Mouse (Mus musculus) adrenal gland, adult (tissue): Measurements from ENCODE around the gene Cdc42ep4.
A peak's percentile ranks its signal among the peaks of the same experiment; 100 is the strongest.

ENCODE experiments used
- DNase-seq, 2 experiments: peaks; one replicate each; pipeline ENCODE4 v3.0.0; 2022 to 2023; ENCODE audit warnings: low spot score in 1 of 2; ENCODE audit not compliant: inconsistent age in 2 of 2

Gene Cdc42ep4

GRCm38 (mm10) chr11:113727992-113728391, 23.7 kb downstream of the Cdc42ep4 start:
- DNase-seq = no peak

- DNase-seq = no peak
These were observed 24.4 kb downstream of the Cdc42ep4 start for GRCm38 (mm10) chr11:113726994-113727888.

- peak in 1 of 2 experiments; percentile 57 for DNase-seq
These were observed 26.2 kb downstream of the Cdc42ep4 start for GRCm38 (mm10) chr11:113725235-113726048.

DNA sequence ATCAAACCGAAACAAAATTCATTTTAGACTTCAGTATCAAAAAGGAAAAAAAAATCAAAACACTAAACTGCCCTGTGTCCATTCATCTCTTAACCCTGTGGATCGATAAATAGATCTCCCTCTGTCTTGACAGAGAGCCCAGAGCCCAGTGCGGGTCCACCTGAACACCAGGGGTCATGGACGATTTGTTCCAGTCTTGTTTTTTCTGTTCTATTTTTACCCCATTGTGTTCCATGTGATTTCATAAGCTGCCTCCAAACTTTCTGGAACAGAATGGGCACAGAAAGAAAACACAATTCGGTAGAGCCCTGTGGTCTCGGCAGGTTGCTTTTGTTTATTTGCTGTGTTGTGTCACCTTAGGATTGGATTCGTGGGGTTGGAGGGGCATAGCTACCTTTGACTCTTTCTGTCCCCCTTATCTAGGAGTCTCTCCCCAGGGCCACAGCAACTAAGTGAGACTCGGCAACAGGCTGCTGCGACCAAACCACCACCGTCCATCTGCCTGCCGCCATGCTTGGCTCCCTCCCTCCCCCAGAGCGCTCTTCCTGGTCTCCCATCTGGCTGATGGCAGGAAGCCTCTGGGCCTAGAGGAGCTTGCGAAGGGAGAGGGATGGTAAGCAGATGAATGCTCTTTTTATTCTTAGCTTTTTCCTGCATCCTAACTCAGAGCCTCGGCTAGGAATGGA, 29.1 kb downstream of the Cdc42ep4 start:
- DNase-seq = peak in 1 of 2 experiments; percentile 65

GRCm38 (mm10) chr11:113717767-113718424, 33.8 kb downstream of the Cdc42ep4 start:
- peak in 1 of 2 experiments; percentile 51 for DNase-seq

DNA sequence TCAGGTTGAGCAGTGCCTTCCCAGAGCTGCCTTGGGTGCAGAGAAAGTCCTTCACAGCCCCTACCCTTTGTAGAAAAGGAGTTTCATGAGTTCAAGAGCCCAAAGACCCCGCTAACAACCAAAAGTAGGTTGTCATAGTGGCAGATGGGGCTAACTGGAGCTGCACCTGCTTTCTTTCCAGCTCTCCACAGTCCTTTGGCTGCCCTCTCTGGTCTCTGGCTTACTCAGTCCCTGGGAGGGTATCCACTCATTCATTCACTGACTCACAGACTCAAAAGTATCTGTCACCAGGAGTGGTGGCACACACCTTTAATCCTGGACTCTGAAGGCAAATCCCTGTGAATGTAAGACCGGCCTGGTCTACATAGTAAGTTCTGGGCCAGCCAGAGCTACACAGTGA, 35.5 kb downstream of the Cdc42ep4 start:
- no peak for DNase-seq

GRCm38 (mm10) chr11:113715078-113715674, 36.5 kb downstream of the Cdc42ep4 start:
- peak; percentile 72 to 87 for DNase-seq

GRCm38 (mm10) chr11:113711061-113711460, 40.6 kb downstream of the Cdc42ep4 start:
- no peak for DNase-seq

- DNase-seq = peak in 1 of 2 experiments; percentile 73
These were observed 41.4 kb downstream of the Cdc42ep4 start for GRCm38 (mm10) chr11:113710257-113710777.

DNA sequence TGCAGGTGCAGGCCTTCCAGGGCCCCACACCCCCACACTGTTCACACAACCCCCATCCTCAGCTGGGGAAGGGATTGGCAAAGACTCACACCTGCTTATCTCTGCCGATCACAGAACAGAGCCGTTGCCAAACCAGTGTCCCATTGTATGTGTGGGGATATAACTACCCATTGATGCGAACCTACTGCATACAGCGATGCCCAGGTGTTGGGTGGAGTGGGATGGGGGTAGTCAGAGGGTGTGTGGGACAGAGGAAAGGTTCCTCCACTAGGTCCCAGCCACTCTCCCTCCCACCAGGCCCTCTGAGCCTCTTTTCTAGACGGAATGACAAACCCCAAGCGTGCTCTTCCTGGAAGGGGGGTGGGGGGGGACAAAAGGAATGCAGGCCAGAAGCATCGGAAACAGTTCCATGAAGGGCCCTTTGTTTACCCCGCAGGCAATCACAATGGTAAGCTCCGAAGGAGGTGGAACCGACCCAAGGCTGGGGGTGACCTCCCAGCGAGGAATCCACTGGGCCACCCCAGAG, 41.9 kb downstream of the Cdc42ep4 start, which contains the start of gene Cpsf4l:
Cpsf4l (minus strand) TSS at position 287 of the 526 bp plus-strand sequence.
- DNase-seq = no peak

DNA sequence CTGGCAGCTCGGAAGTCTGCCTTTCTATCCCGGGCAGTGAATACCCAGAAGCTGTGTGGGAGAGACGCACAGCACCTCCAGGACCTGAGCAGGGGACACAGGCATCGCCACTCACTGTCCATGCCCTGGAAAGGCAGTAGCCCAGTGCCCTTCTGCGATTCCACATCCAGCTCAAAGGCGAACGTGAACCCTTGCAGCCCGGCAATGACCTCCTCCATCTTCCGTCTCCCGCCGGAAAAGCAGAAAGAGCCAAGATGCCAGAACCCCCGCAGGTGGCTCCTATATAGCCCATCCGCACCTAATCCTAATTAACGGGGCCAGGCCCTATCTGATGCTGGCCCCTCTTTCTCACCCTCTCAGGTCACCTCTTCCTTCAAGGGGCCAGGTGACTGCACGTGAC, 42.4 kb downstream of the Cdc42ep4 start:
- DNase-seq = no peak

DNA sequence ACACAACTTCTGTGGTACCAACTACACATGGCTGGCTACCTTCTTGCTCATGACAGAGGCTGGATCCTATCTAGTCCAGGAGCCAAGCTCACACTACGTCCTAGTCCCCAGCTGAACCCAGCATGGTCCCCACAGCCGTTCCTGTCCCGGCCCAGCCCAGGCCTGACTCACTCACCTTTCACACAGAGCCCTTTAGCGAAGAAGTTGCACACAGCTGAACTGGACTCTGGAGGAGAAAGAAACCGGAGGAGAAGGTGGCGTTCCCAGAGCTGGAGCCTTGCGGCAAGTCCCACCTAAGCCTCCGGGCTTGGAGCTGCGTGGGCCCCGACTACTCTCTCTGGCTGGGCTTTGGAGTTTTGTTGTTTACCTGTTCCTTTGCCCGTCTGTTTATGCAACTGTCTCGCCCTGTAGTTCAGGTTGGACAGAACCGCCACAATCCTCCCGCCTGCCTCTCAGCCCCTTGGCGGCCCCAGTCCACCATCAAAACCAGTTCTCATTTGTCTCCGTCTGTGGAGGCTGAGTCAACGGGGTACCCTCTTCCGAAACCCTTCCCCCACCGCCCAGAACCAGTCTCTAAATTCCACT, 43.0 kb downstream of the Cdc42ep4 start:
- peak in 1 of 2 experiments; percentile 55 for DNase-seq

DNA sequence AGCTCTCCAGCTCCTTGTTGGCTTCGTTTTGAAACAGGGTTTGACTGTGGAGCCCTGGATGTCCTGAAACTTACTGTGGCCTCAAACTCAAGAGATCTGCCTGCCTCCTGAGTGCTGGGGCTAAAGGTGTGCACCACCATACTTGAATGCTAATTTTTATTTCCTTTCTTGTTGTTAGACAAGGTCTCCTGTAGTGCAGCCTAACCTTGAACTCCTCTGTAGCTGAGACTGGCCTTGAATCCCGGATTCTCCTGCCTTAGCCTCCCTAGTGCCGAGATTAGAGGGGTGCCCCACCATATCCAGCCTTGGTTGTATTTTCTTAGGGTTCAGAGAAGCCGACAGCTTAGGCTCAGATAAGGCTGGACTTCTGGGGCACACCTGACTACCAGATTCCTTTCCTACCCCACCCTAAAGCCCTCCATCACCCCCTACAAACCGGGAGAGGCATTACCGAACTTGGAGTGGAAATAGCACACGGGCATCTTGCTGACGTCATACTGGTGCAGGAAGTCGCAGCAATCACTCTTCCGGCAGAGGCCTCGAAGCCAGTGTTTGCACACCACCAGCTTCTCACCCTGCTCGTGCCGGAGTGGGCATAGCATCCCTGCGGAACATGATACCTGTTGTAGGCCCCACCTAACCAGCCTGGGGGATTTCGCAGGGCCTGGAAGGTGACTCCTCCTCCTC, 45.6 kb downstream of the Cdc42ep4 start:
- no peak for DNase-seq

DNA sequence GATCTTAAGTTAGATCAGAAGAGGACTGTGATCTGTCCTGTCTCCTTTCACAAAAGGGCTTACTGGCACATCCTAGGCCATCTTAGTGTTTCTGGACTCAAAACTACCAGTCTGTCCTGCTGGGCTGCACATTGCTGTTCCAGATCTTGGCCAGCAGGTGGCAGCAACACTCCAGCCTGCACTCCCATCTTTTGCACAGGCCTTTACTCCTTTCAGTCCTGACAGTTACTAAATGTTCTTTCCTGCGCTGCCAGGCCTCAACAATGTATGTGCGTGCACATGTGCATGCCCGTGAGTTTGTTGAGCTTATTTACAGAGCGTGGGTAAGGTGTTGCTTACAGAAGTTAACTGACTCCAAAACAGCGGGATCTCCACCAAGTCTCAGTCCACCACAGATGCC, 47.9 kb downstream of the Cdc42ep4 start:
- peak; percentile 82 to 92 for DNase-seq

GRCm38 (mm10) chr11:113699643-113700042, 52.0 kb downstream of the Cdc42ep4 start:
- no peak for DNase-seq

DNA sequence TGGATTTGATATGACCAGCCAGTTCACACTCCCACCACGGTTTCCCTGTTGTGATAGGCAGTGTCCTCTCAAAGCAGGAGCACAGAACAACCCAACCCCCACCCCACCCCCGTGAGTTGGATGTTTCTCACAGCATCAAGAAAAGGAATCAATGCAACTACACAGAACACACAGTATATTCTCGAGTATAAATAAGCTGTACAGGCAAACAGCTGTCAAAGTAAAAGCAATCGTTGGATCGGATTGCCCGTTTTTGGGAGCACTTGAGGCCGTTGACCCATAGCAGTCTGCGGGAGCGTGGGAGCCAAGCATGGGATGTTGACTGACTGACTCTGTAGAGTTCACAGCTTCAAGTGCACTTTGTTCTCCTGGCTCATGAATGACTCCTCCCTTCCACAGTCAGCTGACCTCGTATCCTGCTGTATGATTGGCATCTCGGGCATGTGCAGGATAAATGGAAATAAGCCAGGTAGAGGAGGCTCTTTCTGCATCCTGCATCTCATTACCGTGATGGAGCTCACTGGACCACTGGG, 53.6 kb downstream of the Cdc42ep4 start:
- no peak for DNase-seq

DNA sequence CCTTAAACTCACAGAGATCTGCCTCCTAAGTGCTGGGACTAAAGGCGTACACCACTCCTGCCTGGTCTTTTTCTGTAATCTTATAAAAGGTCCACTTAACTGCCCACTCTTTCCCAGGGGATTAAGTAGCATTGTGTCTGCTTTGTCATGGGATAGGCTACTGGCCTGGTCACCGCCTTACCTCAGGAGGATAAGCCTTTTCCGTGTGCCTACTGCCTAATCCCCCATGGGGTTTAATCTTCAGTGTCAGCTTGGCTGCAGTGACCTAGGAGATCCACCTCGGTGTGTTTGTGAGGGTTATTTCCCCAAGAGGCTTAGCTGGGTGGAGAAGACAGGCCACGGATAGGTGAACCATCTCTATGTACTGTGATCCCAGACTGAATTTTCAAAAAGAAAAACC, 54.1 kb downstream of the Cdc42ep4 start:
- DNase-seq = no peak

DNA sequence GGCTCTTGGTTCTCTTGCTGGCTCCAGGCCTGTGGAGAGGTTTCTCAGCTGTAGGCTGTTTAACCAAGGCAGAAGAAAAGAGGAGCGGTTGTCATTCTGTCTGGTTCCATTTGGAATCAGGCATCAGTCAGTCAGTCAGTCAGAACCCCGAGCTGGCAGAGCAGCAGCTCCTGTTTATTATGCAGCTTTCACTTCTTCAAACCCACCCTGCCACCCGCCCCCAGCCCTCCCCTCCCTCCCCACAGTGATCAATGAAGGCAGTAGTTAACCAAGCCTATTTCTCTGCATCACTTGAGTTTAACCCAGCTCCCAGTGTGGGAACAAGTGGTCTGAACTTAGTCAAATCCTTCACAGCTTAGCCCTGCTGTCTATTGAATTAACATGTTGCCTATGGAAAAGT, 59.8 kb downstream of the Cdc42ep4 start:
- DNase-seq = no peak

GRCm38 (mm10) chr11:113691318-113691717, 60.4 kb downstream of the Cdc42ep4 start:
- DNase-seq = no peak
